Mouse (Mus musculus) gastrocnemius, adult 2 months (tissue): ENCODE data around the gene Retn. TPM values are rescaled to one million over a fixed set of nuclear protein-coding genes. Genes with fewer than 3 reads are reported as not detected.

ENCODE experiments used
- DNase-seq: peaks from one replicate; pipeline ENCODE4 v3.0.0; 2022
- H3K27ac ChIP-seq: fragments of 200-600 bp; 2 replicates; pipeline ENCODE4 v1.8.1; 2022; ENCODE audit warnings: mild to moderate bottlenecking
- H3K4me3 ChIP-seq: fragments of 200-600 bp; 2 replicates; pipeline ENCODE4 v1.8.1; 2022; ENCODE audit warnings: mild to moderate bottlenecking, moderate library complexity
- CTCF ChIP-seq: fragments of 200-600 bp; IDR thresholded peaks from 2 replicates; pipeline ENCODE4 v1.8.1; 2022; ENCODE audit warnings: antibody characterized with exemption, mild to moderate bottlenecking, moderate library complexity
- intact Hi-C: fragments of 180-260 bp; cut with DNase I; formaldehyde crosslinking; loops from one replicate; pipeline ENCODE4 v1.15.1; 2025
- total RNA-seq, 2 experiments: library from RNA; stranded (reverse); gene quantifications; 2 replicates each; pipeline ENCODE4 v1.2.3; 2021

Gene Retn
- total RNA-seq, 2 experiments from 2014 or later = 0.87 to 3.0 TPM

DNA sequence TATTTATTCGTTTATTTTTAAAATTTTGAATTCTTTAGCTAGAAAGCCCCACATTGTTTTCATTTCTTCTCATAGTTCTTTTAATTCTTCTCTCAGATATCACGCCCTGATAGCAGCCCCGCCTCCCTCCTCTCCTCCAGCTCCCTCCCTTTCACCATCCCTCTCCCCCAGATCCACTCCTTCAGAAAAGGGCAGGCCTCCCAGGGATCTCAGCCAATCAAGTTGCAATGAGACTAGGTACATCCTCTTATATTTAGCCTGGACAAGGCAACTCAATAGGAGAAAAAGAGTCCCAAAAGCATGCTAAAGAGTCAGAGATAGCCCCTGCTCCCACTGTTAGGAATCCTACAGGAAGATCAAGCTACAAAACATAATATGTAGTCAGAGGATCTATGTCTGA lies 19.1 kb downstream of the Retn start:
- no peak for DNase-seq
- intact Hi-C loops = loop anchor here (1.0 to 10.0 kb wide), 2 partner anchors 115 to 320 kb away; partner anchors contain the start of gene A430078G23Rik
- H3K27ac ChIP-seq = no peak overlapping the region
- no peak for TF ChIP-seq CTCF
- H3K4me3 ChIP-seq = no peak overlapping the region

DNA sequence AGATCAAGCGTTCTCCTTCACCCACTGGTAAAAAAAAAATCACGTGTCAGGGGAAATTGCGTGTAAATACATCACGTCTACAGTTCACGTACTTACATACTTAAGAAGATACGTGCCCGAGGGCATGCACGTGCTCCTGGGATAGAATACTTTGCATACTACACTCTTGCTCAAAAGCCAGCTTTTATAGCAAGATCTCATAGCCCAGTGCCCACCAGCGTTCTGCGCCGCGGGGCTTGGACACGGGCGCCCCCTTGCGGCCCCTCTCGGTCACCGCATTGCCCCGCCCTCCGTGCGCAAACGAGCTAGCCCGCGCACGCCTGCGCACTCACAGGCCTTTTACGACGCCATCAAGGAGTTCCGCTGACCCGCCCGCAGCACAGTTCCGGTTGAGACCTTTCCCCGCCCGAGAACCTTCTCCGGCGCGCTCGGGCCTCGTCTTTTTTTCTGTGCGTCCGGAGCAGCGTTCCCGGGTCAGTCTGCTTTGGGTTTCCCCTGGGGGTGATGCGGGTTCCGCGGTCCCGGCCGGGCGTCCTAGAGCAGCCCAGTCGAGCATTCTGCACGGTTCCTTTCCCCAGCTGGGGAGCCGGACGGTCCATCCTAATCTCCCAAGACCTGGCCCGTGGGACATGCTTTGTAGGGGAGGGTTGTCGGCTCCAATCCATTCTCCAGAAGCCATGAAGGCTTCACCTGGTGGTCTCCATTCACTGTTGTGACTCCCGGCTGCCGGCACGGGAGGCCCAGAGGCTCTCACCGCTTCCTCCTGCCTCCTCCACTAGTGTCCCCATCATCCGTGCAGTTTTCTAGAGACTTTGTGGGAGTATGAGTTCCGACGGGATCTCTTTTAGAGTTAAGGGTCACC lies 20.8 kb downstream of the Retn start, which contains the start of gene Trappc5:
Gene Trappc5 (plus strand): TSS at position 169 of the 862 bp plus-strand sequence.
- intact Hi-C loops = loop anchor here (2.0 to 10.0 kb wide), 2 partner anchors 56 to 322 kb away; partner anchors contain the start of genes A430078G23Rik, Pet100 and Xab2
- Histone ChIP-seq H3K4me3 (peak within 1 kb of the TSS; percentile 74), H3K27ac (peak within 1 kb of the TSS; percentile 95)
- DNase-seq = peak; percentile 95
- TF ChIP-seq CTCF = no peak; the same call in 1 of the 2 replicates

DNA sequence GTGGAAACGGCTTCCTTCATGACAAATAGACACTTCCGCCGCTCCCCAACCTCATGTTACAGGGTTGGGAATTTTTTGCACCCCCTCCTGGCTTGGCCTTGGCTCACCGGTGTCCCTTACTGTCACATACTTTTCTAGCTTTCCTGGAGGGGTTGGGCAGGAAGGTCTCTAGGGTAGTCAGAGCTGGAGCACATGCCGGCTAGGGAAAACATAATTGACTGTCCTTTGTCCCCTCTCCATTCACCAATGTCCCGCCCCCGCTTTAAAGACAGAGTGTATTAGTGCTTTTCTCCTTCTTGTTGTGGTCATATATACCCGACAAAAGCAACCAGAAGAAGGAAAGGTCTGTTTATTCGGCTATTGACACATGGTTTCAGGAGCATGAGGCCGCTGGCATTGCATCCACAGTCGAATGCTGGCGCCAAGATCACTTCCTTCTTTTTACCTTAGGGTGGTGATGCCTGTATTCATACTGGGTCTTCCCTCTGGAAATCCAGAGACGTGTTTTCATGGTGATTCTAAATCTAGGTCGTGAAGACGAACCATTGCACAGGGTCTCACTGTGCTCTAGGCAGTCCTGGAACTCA lies 21.5 kb downstream of the Retn start:
- intact Hi-C loops = loop anchor here (2.0 to 10.0 kb wide), 2 partner anchors 56 to 322 kb away; partner anchors contain the start of genes A430078G23Rik, Pet100 and Xab2
- TF ChIP-seq CTCF = no peak
- H3K27ac ChIP-seq = peak overlapping the region; percentile 95
- no peak for DNase-seq
- peak overlapping the region; percentile 74 for H3K4me3 ChIP-seq

DNA sequence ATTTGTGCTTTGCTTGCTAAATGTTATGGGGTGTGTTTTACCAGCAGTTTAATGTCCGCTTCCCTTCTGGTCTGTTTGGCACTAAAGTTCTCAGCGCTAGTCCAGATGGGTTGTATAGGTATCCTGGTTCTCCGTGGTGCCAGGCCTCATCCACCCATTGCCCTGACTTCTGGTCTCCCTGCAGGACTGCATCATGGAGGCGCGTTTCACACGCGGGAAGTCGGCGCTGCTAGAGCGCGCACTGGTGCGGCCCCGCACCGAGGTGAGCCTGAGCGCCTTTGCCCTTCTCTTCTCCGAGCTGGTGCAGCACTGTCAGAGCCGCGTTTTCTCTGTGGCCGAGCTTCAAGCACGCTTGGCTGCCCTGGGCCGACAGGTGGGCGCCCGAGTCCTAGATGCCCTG lies 23.3 kb downstream of the Retn start:
- Histone ChIP-seq H3K4me3 (no peak overlapping the region), H3K27ac (no peak overlapping the region)
- TF ChIP-seq CTCF = no peak
- DNase-seq = no peak
- intact Hi-C loops = loop anchor here (10.0 kb wide), 1 partner anchor 324 kb away; the partner anchor contains the start of gene A430078G23Rik

DNA sequence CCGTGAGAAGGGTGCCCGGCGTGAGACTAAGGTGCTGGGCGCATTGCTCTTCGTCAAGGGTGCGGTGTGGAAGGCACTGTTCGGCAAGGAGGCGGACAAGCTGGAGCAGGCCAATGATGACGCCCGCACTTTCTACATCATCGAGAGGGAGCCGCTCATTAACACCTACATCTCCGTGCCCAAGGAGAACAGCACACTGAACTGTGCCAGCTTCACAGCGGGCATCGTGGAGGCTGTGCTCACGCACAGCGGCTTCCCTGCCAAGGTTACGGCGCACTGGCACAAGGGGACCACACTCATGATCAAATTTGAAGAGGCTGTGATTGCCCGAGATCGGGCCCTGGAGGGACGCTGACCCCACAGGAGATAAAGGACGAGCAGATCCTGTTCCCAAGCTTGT lies 23.7 kb downstream of the Retn start:
- TF ChIP-seq CTCF = no peak
- intact Hi-C loops = loop anchor here (10.0 kb wide), 1 partner anchor 324 kb away; the partner anchor contains the start of gene A430078G23Rik
- Histone ChIP-seq H3K4me3 (no peak overlapping the region), H3K27ac (no peak overlapping the region)
- DNase-seq = no peak

DNA sequence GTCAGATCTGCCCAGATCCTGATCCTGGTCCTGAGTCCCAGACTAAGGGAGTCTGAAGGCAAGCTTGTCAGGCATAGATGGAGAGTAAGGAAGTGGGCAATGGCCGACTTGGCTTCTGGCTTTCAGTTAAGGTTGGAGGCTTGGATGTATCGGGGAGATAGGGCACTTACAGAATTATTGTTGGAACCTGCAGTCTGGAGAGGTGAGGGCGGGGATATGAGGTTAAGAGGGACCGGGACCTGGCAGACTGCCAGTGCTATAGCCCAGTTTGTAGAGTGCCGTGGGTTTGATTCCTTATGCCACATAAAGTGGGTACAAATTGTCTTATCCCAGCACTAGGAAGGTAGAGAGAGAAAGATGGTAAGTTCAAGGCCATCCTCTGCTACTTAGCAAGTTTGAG lies 24.1 kb downstream of the Retn start:
- intact Hi-C loops = loop anchor here (10.0 kb wide), 1 partner anchor 325 kb away; the partner anchor contains the start of gene A430078G23Rik
- TF ChIP-seq CTCF = no peak
- no peak for DNase-seq
- H3K27ac ChIP-seq = no peak overlapping the region
- no peak overlapping the region for H3K4me3 ChIP-seq

DNA sequence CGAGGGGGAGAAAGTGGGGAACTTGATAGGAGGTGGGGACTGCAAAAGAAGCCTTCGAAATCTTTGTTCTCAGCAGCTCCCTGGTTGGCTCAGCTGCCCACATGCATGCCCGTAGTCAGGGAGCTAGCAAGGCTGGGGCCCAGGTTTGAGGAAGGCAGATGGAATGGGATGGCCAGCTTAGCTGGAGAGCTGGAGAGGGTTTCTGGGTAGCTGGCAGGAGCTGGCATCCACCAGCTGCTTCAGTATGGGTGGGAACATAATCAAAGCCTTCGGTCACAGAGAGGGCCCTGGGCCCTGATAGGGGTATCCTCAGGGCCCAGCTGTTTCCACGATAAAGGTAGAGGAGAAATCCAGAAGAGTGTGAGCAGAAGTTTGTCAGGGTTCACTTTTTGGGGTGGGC lies 26.9 kb downstream of the Retn start:
- DNase-seq = no peak
- TF ChIP-seq CTCF = no peak
- intact Hi-C loops = no loop called here
- no peak overlapping the region for H3K27ac ChIP-seq
- H3K4me3 ChIP-seq = no peak overlapping the region

DNA sequence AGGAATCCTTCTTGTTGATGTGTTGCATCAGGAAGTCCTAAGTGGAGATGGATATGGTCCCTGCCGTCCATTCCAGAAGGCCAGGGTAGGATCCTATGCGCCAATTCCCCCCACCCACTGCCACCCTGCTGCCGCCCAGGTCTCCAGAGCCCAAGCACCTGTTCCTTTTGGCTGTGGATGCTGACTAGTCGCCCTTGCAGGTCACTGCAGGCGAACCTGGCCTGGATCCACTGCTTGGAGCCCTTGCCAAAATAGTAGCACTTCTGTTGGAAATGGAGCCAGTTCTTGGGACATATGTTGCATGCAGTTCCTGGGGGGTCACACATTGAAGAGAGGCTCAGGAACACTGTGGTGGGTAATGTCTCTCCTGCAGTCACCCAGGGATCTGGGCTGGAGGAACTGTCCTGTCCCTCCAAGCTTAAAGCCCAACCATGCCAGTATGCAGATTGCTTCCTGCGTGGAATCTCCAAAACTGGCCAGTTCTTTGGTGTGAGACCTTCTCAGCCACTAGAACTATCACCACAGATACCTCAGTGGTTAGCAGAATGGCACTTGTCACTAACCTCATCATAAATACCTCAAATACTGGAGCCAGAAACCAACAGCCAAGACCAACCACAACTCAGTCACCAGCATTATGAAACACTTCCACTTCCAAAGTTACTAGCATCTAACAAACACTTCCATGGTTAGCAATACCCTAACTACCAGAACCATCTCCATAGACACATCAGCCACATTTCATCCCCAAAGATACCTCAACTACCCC lies 28.0 kb downstream of the Retn start:
- Histone ChIP-seq H3K4me3 (no peak overlapping the region), H3K27ac (no peak overlapping the region)
- peak; percentile 45 for DNase-seq
- no peak for TF ChIP-seq CTCF
- intact Hi-C loops = no loop called here

DNA sequence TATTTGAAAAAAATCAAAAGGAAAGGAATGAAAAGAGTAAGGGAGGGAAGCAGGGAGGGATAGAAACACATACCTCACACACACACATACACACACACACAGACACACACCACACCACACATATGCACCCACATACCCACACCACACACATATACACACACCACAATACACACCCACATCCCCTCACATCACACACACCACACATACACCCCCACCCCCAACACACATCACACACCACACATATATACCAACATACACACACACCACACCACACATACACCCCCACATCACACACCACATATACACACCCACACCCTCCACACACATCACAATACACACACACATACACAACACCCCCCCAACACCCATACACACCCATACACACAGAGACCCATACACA lies 29.0 kb downstream of the Retn start:
- DNase-seq = no peak

DNA sequence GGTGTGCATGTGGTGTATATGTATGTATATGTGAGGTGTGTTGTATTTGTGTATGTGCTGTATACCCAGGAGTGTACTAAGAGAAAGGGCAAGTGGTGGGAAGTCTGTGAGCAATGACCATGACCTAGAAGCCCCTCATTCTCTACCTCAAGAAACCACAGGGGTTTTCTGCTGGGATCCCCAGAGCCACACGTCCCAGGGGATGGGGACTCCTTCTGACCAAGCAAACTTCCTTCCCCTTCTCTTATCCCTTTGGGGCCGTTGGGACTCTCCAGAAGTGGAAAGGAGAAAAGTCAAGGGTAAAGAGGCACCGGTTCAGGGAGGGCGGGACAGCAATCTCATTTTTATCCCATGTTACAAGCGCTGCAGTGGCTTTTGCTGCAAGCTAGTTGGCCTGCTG lies 29.9 kb downstream of the Retn start:
- Histone ChIP-seq H3K27ac (no peak overlapping the region), H3K4me3 (no peak overlapping the region)
- TF ChIP-seq CTCF = no peak
- intact Hi-C loops = no loop called here
- DNase-seq = no peak

More for the DNA sequence above, 29.0 kb downstream of the Retn start:
- H3K27ac ChIP-seq = no peak overlapping the region
- intact Hi-C loops = no loop called here
- H3K4me3 ChIP-seq = no peak overlapping the region
- no peak for TF ChIP-seq CTCF

DNA sequence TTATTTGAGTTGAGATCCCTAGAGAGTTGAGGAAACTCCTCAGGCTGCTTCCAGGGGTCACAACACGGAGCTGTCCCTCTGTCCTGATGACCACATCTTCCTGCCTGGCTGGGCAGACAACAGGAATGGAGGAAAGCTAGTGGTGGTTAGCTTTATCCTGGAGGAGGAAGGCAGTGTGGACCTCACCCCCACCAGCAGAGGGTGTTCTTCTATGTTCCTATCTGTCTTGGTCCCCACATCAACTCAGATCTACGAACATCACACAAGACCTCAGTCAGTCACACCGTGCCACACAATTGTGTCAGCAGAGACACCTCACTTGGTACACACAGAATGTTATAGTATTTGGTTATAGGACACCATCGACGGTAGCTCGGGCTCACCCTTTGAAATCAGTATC lies 32.0 kb downstream of the Retn start:
- TF ChIP-seq CTCF = no peak
- intact Hi-C loops = no loop called here
- no peak overlapping the region for H3K27ac ChIP-seq
- no peak overlapping the region for H3K4me3 ChIP-seq
- no peak for DNase-seq

DNA sequence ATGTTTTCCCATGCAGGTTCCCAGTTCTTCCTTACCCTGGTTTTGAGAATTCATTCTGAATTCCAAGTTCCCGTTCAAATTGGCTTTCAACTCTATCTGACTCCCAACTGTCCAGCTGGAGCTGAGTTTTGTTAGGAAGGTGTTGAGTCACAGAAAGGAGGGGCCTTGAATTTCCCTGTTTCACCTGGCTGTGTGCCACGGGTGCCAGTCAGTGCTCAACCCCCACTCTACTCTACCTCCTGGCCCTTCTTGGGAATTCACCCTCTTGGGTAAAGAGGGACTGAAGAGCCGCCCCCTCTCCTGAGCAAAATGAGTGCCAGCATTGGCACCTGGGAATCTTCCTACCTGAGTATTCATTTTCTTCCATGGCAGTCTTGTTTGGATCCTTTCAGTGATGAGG lies 35.2 kb downstream of the Retn start:
- H3K27ac ChIP-seq = no peak overlapping the region
- no peak for TF ChIP-seq CTCF
- no peak for DNase-seq
- intact Hi-C loops = no loop called here
- H3K4me3 ChIP-seq = no peak overlapping the region
